Mouse (Mus musculus): ENCODE data around the gene Txnip. TPM values are rescaled to one million over a fixed set of nuclear protein-coding genes. Genes with fewer than 3 reads are reported as not detected.

The Txnip gene
- polyA plus RNA-seq, 1 experiment from 2014 or later = 155 TPM

DNA sequence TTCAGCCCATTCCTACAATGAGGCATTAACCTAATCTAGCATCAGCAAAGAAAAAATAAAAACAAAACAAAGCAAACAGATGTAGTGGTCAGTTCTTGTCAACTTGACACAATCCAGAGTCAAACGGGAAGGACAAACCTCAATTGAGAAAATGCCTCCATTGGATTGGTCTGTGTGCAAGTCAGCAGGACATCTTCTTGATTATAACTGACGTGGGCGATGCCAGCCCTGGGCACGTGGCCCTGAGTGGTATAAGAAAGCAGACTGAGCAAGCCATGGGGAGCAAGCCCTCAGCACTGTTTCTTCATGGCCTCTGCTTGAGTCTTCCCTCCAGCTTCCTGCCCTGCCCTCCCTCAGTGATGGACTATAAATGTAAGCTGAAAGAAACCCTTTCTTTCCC lies 10.9 kb upstream of the Txnip start:
- H3K36me3 ChIP-seq (ENCODE audit: control insufficient read depth, insufficient read depth, low read length) = no peaks in the 10 kb centered on the region
- no peaks in the 10 kb centered on the region for H3K27me3 ChIP-seq (ENCODE audit: control insufficient read depth, insufficient read depth, low read length)
- no peak for ATAC-seq (ENCODE audit: insufficient number of reproducible peaks, insufficient read depth, low FRiP score, low read depth)
- H3K27ac ChIP-seq (ENCODE audit: low read length) = no peak overlapping the region
- WGBS = 53% methylated on average over 4 of the region's 4 CpGs
- no peak overlapping the region for H3K4me2 ChIP-seq (replicated peaks; ENCODE audit: low read depth, low read length)
- H3K9me3 ChIP-seq (ENCODE audit: control insufficient read depth, low read depth, low read length) = no peaks in the 10 kb centered on the region
- H3K4me1 ChIP-seq (ENCODE audit: control insufficient read depth, insufficient read depth, low read length) = peaks cover 7% of the 10 kb centered on the region; the same call in 1 of the 2 replicates
- no peak overlapping the region for H3K4me3 ChIP-seq (ENCODE audit: low read depth, low read length)
- no peak overlapping the region for H3K9ac ChIP-seq (replicated peaks; ENCODE audit: low read depth, low read length)

DNA sequence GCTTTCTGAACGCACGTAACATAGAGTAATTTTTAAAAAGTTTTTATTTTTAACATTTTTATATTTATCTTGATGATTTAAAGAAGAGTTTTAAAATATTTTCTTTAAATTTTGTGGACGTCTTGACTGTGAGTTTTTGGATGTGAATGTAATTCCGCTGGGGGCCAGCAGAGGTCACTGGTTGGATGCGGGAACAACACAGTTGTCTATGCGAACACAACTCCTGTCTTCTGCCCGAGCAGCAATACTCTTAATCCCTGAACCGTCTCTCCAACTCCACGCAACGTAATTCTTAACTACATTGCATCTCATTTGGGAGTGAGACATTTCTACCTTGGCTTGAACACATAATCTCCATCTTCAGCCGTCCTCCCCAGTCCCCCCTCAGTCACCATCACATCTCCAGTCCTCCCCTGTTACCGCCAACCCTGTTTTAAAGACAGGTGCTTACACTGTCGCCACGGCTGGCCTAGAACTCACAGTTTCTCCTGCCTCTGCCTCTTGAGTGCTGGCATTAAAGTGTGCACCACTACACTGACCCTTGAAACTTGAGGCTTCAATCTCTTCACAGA lies 10.3 kb upstream of the Txnip start:
- Histone ChIP-seq H3K27ac (ENCODE audit: low read length) (no peak overlapping the region), H3K9me3 (ENCODE audit: control insufficient read depth, low read depth, low read length) (no peaks in the 10 kb centered on the region), H3K4me1 (ENCODE audit: control insufficient read depth, insufficient read depth, low read length) (peaks cover 8% of the 10 kb centered on the region; the same call in 1 of the 2 replicates), H3K36me3 (ENCODE audit: control insufficient read depth, insufficient read depth, low read length) (no peaks in the 10 kb centered on the region), H3K27me3 (ENCODE audit: control insufficient read depth, insufficient read depth, low read length) (no peaks in the 10 kb centered on the region), H3K4me3 (ENCODE audit: low read depth, low read length) (no peak overlapping the region), H3K9ac (replicated peaks; ENCODE audit: low read depth, low read length) (no peak overlapping the region), H3K4me2 (replicated peaks; ENCODE audit: low read depth, low read length) (0 out of 2 replicates have a peak overlapping the region, but pooled peaks have one; percentile 8)
- ATAC-seq (ENCODE audit: insufficient number of reproducible peaks, insufficient read depth, low FRiP score, low read depth) = peak; percentile 42; the same call in 1 of the 2 replicates
- WGBS = 8% methylated on average over 14 of the region's 14 CpGs

GRCm38 (mm10) chr3:96548824-96549223 lies 8.9 kb upstream of the Txnip start:
- H3K36me3 ChIP-seq (ENCODE audit: control insufficient read depth, insufficient read depth, low read length) = no peaks in the 10 kb centered on the region
- H3K4me1 ChIP-seq (ENCODE audit: control insufficient read depth, insufficient read depth, low read length) = peaks cover 8% of the 10 kb centered on the region; the same call in 1 of the 2 replicates
- H3K9ac ChIP-seq (replicated peaks; ENCODE audit: low read depth, low read length) = no peak overlapping the region
- no peak overlapping the region for H3K4me2 ChIP-seq (replicated peaks; ENCODE audit: low read depth, low read length)
- no peak for ATAC-seq (ENCODE audit: insufficient number of reproducible peaks, insufficient read depth, low FRiP score, low read depth)
- no peaks in the 10 kb centered on the region for H3K9me3 ChIP-seq (ENCODE audit: control insufficient read depth, low read depth, low read length)
- WGBS = 74% methylated on average over 7 of the region's 7 CpGs
- no peak overlapping the region for H3K27ac ChIP-seq (ENCODE audit: low read length)
- H3K27me3 ChIP-seq (ENCODE audit: control insufficient read depth, insufficient read depth, low read length) = no peaks in the 10 kb centered on the region
- H3K4me3 ChIP-seq (ENCODE audit: low read depth, low read length) = no peak overlapping the region

DNA sequence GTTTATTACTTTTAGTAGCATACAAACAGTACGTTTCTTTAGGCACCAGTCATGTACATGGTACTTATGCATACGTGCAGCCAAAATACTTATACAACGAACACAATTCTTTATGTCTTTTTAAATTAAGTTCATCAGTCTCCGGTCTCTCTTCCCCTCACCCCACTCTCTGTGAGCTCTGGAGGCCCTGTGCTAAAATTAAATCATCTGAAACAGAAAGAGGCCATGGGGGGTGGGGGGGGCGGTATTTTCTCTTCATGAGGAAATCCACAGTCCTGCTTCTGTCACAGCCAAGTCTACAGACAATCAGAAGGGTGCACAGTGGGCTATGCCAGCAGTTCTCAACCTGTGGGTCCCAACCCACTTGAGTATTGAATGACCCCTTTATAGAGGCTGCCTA lies 8.4 kb upstream of the Txnip start:
- no peak overlapping the region for H3K9ac ChIP-seq (replicated peaks; ENCODE audit: low read depth, low read length)
- H3K36me3 ChIP-seq (ENCODE audit: control insufficient read depth, insufficient read depth, low read length) = no peaks in the 10 kb centered on the region
- no peak overlapping the region for H3K4me3 ChIP-seq (ENCODE audit: low read depth, low read length)
- no peaks in the 10 kb centered on the region for H3K27me3 ChIP-seq (ENCODE audit: control insufficient read depth, insufficient read depth, low read length)
- no peaks in the 10 kb centered on the region for H3K9me3 ChIP-seq (ENCODE audit: control insufficient read depth, low read depth, low read length)
- H3K4me2 ChIP-seq (replicated peaks; ENCODE audit: low read depth, low read length) = no peak overlapping the region
- ATAC-seq (ENCODE audit: insufficient number of reproducible peaks, insufficient read depth, low FRiP score, low read depth) = no peak
- H3K4me1 ChIP-seq (ENCODE audit: control insufficient read depth, insufficient read depth, low read length) = peaks cover 11% of the 10 kb centered on the region; the same call in 1 of the 2 replicates
- H3K27ac ChIP-seq (ENCODE audit: low read length) = no peak overlapping the region
- 69% methylated on average over 5 of the region's 5 CpGs for WGBS

- WGBS = 6% methylated on average over 8 of the region's 8 CpGs
- Histone ChIP-seq H3K4me1 (ENCODE audit: control insufficient read depth, insufficient read depth, low read length) (peaks cover 27% of the 10 kb centered on the region), H3K9ac (replicated peaks; ENCODE audit: low read depth, low read length) (no peak overlapping the region), H3K36me3 (ENCODE audit: control insufficient read depth, insufficient read depth, low read length) (no peaks in the 10 kb centered on the region), H3K9me3 (ENCODE audit: control insufficient read depth, low read depth, low read length) (no peaks in the 10 kb centered on the region), H3K27ac (ENCODE audit: low read length) (0 out of 2 replicates have a peak overlapping the region, but pooled peaks have one; percentile 39), H3K4me2 (replicated peaks; ENCODE audit: low read depth, low read length) (0 out of 2 replicates have a peak overlapping the region, but pooled peaks have one; percentile 4), H3K27me3 (ENCODE audit: control insufficient read depth, insufficient read depth, low read length) (no peaks in the 10 kb centered on the region), H3K4me3 (ENCODE audit: low read depth, low read length) (no peak overlapping the region)
- ATAC-seq (ENCODE audit: insufficient number of reproducible peaks, insufficient read depth, low FRiP score, low read depth) = no peak
Observed at GRCm38 (mm10) chr3:96551203-96551602, 6.6 kb upstream of the Txnip start.

DNA sequence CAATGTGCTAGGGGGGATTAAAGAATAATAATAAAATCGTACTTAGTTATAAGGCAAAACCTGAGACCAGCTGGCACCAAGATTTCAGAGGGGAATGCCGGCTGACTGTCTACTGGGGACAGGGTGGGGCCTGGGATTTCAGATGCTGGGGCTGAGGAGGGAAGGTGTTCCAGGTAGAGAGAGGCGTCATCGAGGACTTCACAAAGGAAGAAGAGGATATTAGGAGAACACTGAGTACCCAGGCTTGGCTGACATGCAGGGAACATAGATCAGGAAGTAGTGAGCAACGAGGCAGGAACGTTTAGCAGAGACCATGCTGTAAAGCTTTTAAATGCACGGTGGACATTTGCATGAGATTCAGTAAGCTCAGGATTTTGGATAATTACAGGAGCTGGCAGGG lies 5.9 kb upstream of the Txnip start:
- 47% methylated on average over 7 of the region's 7 CpGs for WGBS
- no peak overlapping the region for H3K4me3 ChIP-seq (ENCODE audit: low read depth, low read length)
- H3K36me3 ChIP-seq (ENCODE audit: control insufficient read depth, insufficient read depth, low read length) = no peaks in the 10 kb centered on the region
- no peaks in the 10 kb centered on the region for H3K27me3 ChIP-seq (ENCODE audit: control insufficient read depth, insufficient read depth, low read length)
- H3K9me3 ChIP-seq (ENCODE audit: control insufficient read depth, low read depth, low read length) = no peaks in the 10 kb centered on the region
- peaks cover 31% of the 10 kb centered on the region for H3K4me1 ChIP-seq (ENCODE audit: control insufficient read depth, insufficient read depth, low read length)
- ATAC-seq (ENCODE audit: insufficient number of reproducible peaks, insufficient read depth, low FRiP score, low read depth) = no peak
- no peak overlapping the region for H3K9ac ChIP-seq (replicated peaks; ENCODE audit: low read depth, low read length)
- H3K27ac ChIP-seq (ENCODE audit: low read length) = 0 out of 2 replicates have a peak overlapping the region, but pooled peaks have one; percentile 39
- no peak overlapping the region for H3K4me2 ChIP-seq (replicated peaks; ENCODE audit: low read depth, low read length)

DNA sequence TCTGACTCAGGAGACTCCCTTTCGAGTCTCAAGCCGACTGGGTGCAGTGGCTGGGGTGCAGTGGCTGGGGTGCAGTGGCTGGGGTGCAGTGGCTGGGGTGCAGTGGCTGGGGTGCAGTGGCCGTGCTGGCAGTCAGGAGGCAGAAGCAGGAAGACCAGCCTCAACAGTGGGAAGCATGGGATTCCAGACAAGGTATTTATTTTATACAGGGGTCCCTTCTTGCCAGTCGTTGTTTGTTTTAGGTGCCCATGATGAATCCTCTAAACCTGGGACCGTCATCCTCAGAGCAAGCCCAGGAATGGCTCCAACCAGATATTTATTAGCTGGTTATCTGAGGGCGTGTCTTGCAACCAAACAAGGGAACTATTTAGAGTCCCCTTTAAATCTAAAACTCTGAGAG lies 4.2 kb upstream of the Txnip start:
- H3K9ac ChIP-seq (replicated peaks; ENCODE audit: low read depth, low read length) = no peak overlapping the region
- H3K4me1 ChIP-seq (ENCODE audit: control insufficient read depth, insufficient read depth, low read length) = peaks cover 33% of the 10 kb centered on the region
- H3K9me3 ChIP-seq (ENCODE audit: control insufficient read depth, low read depth, low read length) = no peaks in the 10 kb centered on the region
- no peak overlapping the region for H3K4me2 ChIP-seq (replicated peaks; ENCODE audit: low read depth, low read length)
- 71% methylated on average over 6 of the region's 6 CpGs for WGBS
- no peaks in the 10 kb centered on the region for H3K36me3 ChIP-seq (ENCODE audit: control insufficient read depth, insufficient read depth, low read length)
- H3K4me3 ChIP-seq (ENCODE audit: low read depth, low read length) = no peak overlapping the region
- H3K27me3 ChIP-seq (ENCODE audit: control insufficient read depth, insufficient read depth, low read length) = no peaks in the 10 kb centered on the region
- no peak overlapping the region for H3K27ac ChIP-seq (ENCODE audit: low read length)
- ATAC-seq (ENCODE audit: insufficient number of reproducible peaks, insufficient read depth, low FRiP score, low read depth) = no peak

GRCm38 (mm10) chr3:96554251-96554650 lies 3.5 kb upstream of the Txnip start:
- Histone ChIP-seq H3K4me2 (replicated peaks; ENCODE audit: low read depth, low read length) (no peak overlapping the region), H3K27ac (ENCODE audit: low read length) (no peak overlapping the region), H3K9me3 (ENCODE audit: control insufficient read depth, low read depth, low read length) (no peaks in the 10 kb centered on the region), H3K4me1 (ENCODE audit: control insufficient read depth, insufficient read depth, low read length) (peaks cover 33% of the 10 kb centered on the region), H3K27me3 (ENCODE audit: control insufficient read depth, insufficient read depth, low read length) (no peaks in the 10 kb centered on the region), H3K9ac (replicated peaks; ENCODE audit: low read depth, low read length) (no peak overlapping the region), H3K4me3 (ENCODE audit: low read depth, low read length) (no peak overlapping the region), H3K36me3 (ENCODE audit: control insufficient read depth, insufficient read depth, low read length) (peaks cover 1% of the 10 kb centered on the region; the same call in 1 of the 2 replicates)
- no peak for ATAC-seq (ENCODE audit: insufficient number of reproducible peaks, insufficient read depth, low FRiP score, low read depth)
- WGBS = 80% methylated on average over 6 of the region's 6 CpGs
